Mouse (Mus musculus): ENCODE results near the gene Stat2.
"Not testable (repeated sequence)": the region's sequence is repeated elsewhere in the genome, so short reads cannot be mapped to it uniquely, and the experiment has no call there.

DNA sequence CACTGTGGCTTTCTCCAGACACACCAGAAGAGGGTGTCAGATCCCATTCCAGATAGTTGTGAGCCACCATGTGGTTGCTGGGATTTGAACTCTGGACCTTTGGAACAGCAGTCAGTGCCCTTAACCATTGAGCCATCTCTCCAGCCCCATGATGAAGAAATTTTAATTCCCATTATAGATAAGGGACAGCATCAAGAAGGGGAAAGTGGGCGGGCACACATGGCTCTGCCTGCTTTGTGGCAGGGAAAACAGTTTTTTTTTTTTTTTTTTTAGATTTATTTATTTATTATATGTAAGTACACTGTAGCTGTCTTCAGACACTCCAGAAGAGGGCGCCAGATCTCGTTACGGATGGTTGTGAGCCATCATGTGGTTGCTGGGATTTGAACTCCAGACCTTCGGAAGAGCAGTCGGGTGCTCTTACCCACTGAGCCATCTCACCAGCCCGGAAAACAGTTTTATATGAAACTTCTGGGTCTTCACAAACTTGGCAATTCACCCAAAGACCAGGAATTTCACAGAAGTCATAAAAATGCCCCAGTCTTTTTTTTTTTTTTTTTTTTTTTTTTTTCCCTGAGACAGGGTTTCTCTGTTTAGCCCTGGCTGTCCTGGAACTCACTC is 2.6 kb downstream of the Stat2 start:
- TF ChIP-seq CTCF (IDR thresholded peaks at IDR 0.05; ENCODE audit: insufficient read depth, low read length); POLR2A (IDR thresholded peaks at IDR 0.05; ENCODE audit: borderline replicate concordance, extremely low read depth, low read depth, low read length): not testable (repeated sequence)
